Mouse (Mus musculus) c-Kit-positive CD71-negative TER-119-negative erythroid progenitor cells, embryonic 14.5 days (primary cell): ENCODE measurements around the gene Zmynd12.

Experiments
- DNase-seq: peaks from one replicate; pipeline ENCODE4 v3.0.0-alpha.2; 2013; ENCODE audit warnings: low read depth

The Zmynd12 gene

GRCm38 (mm10) chr4:119422294-119422964 lies at the start of gene Zmynd12, which contains the start of gene Ppcs:
TSS of gene Zmynd12 (plus strand) at chr4:119422814.
TSS of gene Ppcs (minus strand) at chr4:119422420.
- DNase-seq: peak; percentile 74

- DNase-seq: no peak
Observed at GRCm38 (mm10) chr4:119381471-119382190, 41.0 kb upstream of the Zmynd12 start.

- no peak for DNase-seq
Observed at GRCm38 (mm10) chr4:119389184-119389583, 33.4 kb upstream of the Zmynd12 start.

GRCm38 (mm10) chr4:119390369-119390768 lies 32.2 kb upstream of the Zmynd12 start:
- DNase-seq: peak; percentile 19

- no peak for DNase-seq
Observed at GRCm38 (mm10) chr4:119398751-119399150, 23.9 kb upstream of the Zmynd12 start.

- no peak for DNase-seq
Observed at GRCm38 (mm10) chr4:119400896-119401295, 21.7 kb upstream of the Zmynd12 start.

- no peak for DNase-seq
Observed at GRCm38 (mm10) chr4:119403431-119403830, 19.2 kb upstream of the Zmynd12 start.

- no peak for DNase-seq
Observed at GRCm38 (mm10) chr4:119411877-119412650, 10.6 kb upstream of the Zmynd12 start.

- no peak for DNase-seq
Observed at GRCm38 (mm10) chr4:119412791-119413190, 9.8 kb upstream of the Zmynd12 start.

- DNase-seq: peak; percentile 72
Observed at GRCm38 (mm10) chr4:119415072-119415753, 7.4 kb upstream of the Zmynd12 start, which contains the start of gene Ccdc30. TSS of gene Ccdc30 (minus strand) at chr4:119415521.

GRCm38 (mm10) chr4:119417270-119417669 lies 5.3 kb upstream of the Zmynd12 start:
- DNase-seq: no peak

GRCm38 (mm10) chr4:119417894-119418293 lies 4.7 kb upstream of the Zmynd12 start:
- DNase-seq: no peak

- DNase-seq: no peak
Observed at GRCm38 (mm10) chr4:119421191-119421590, 1.4 kb upstream of the Zmynd12 start.

GRCm38 (mm10) chr4:119421921-119422293 lies 707 bp upstream of the Zmynd12 start:
- DNase-seq: no peak

- DNase-seq: no peak
Observed at GRCm38 (mm10) chr4:119425077-119425476, 2.5 kb downstream of the Zmynd12 start.

- no peak for DNase-seq
Observed at GRCm38 (mm10) chr4:119425601-119426000, 3.0 kb downstream of the Zmynd12 start.

- no peak for DNase-seq
Observed at GRCm38 (mm10) chr4:119427680-119428079, 5.1 kb downstream of the Zmynd12 start.

GRCm38 (mm10) chr4:119430678-119431077 lies 8.1 kb downstream of the Zmynd12 start:
- no peak for DNase-seq

GRCm38 (mm10) chr4:119437936-119438335 lies 15.3 kb downstream of the Zmynd12 start:
- DNase-seq: no peak

- DNase-seq: no peak
Observed at GRCm38 (mm10) chr4:119441836-119442235, 19.2 kb downstream of the Zmynd12 start.

GRCm38 (mm10) chr4:119442539-119442938 lies 19.9 kb downstream of the Zmynd12 start:
- DNase-seq: no peak

GRCm38 (mm10) chr4:119447261-119447660 lies 24.6 kb downstream of the Zmynd12 start:
- DNase-seq: no peak
